Mouse (Mus musculus): Measurements from ENCODE around the gene Npas2. TPM values are rescaled to one million over a fixed set of nuclear protein-coding genes. Genes with fewer than 3 reads are reported as not detected.

Npas2 gene
- polyA plus RNA-seq, 1 experiment from 2014 or later = 0.64 TPM

DNA sequence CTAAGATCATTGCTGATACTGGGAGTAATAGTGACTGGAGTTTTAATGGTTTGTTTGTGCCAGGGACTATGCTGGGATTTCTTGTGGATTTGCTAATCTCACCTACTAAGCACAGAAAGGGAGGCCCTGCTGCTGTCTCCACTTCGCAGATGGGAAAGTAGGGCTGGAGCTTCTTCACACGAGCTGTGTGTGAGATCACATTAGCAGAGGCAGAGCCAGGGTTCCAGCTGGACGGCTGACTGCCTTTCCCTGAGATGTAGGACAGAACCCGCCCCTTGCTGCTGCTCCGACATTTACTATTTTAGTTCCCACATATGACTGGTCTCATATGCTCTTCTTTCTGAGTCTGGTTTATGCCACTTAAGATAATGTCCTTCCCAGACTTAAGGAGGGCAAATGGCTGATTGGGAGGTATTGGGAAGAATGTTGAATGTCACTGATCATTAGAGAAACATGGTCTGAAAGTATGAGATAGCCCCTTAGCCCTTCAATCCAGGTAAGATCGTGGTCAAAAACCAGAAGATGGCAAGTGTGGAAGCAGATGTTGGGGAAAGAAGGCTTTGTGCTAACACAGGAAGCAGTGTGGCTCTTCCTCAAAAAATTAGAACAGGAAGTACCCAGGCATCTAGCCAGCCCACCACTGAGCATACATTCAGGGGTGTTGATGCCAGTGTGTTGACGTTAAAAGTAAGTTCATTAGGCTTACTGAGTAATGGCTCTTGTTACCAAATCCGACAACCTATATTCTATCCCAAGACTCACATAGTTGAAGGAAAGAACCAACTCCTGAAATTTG is 66.8 kb downstream of the Npas2 start:
- H3K4me2 ChIP-seq (replicated peaks) = no peak overlapping the region
- 67% methylated on average over 8 of the region's 8 CpGs for WGBS
- ATAC-seq = no peak

DNA sequence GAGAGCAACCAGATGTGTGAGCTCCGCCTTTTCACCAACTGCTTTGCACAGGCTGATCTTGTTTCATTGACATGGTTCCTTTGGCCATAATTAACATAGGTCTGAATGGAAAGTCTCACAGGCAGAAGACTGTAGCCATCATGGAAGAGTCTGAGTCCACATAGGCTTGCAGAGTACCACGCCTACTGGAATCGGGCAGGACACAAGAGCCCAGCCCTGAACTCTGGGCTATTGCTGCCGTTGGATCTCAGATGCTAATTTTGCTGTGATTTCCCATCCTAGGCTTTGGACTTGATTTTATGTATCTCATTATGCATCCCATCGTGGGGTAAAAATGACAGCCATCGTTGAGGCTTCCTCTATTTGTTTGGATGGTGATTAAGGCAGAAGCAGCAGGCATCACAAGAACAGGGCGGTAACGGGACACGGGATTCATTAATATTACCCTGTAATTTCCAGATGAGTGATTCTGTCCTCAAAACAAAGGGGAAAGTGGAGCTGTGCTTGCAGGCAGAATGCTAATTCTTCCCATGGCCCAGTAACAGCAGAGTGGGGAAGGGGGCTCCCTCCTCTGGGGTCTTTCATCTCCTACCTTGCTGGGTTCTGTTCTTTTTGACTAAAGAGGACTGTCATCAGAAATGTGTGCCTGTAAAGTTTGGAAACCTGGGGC is 73.4 kb downstream of the Npas2 start:
- Histone ChIP-seq H3K27me3 (replicated peaks) (no peaks in the 10 kb centered on the region), H3K36me3 (no peaks in the 10 kb centered on the region), H3K4me3 (replicated peaks) (no peak overlapping the region), H3K9me3 (no peaks in the 10 kb centered on the region), H3K4me2 (replicated peaks) (no peak overlapping the region), H3K27ac (no peak overlapping the region), H3K4me1 (replicated peaks) (no peaks in the 10 kb centered on the region), H3K9ac (no peak overlapping the region)
- ATAC-seq = no peak
- 92% methylated on average over 9 of the region's 9 CpGs for WGBS

More for the DNA sequence above, 66.8 kb downstream of the Npas2 start:
- no peaks in the 10 kb centered on the region for H3K27me3 ChIP-seq (replicated peaks)
- no peak overlapping the region for H3K9ac ChIP-seq
- H3K9me3 ChIP-seq = no peaks in the 10 kb centered on the region
- H3K27ac ChIP-seq = no peak overlapping the region
- H3K36me3 ChIP-seq = no peaks in the 10 kb centered on the region
- H3K4me1 ChIP-seq (replicated peaks) = no peaks in the 10 kb centered on the region
- no peak overlapping the region for H3K4me3 ChIP-seq (replicated peaks)

DNA sequence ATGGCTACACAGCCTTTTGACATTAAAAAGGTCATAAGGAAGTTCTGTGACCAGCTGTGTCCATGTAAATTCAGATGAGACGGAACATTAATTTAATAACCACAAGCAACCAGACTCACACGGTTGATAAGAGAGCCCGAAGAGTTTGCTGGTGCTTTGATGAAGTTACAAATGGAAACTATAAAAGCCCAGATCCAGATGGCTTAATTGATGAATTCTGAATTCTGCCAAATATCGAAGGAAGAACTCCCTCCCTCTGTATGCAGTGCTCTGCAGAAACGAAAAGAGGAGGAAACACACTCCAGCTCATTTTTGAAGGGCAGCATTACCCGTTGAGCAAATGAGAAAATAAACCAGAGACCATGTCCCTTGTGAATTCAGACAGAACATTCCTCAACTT is 79.4 kb downstream of the Npas2 start:
- Histone ChIP-seq H3K4me1 (replicated peaks) (no peaks in the 10 kb centered on the region), H3K9ac (no peak overlapping the region), H3K4me3 (replicated peaks) (no peak overlapping the region), H3K9me3 (no peaks in the 10 kb centered on the region), H3K4me2 (replicated peaks) (no peak overlapping the region), H3K27me3 (replicated peaks) (no peaks in the 10 kb centered on the region), H3K27ac (no peak overlapping the region), H3K36me3 (no peaks in the 10 kb centered on the region)
- WGBS = 64% methylated on average over 6 of the region's 6 CpGs
- ATAC-seq = no peak

DNA sequence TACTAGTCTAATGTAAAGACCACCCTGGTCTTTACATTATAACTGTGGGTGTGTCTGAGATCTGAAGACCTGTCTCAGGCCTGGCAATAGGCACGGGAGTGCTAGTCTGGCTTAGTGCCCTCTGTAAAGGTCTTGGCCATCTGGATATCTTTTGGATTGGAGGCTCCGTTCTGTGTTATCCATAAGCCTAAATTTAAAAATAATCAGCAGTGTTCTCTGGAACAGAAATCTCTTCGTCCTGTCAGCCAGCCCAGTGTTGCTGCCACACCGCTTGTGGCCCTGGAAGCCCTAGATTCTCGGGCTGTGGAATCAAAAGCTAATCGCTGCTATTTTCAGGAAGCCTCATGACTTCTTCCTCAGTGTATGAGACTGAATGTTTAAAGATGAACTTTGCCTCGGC is 86.9 kb downstream of the Npas2 start:
- no peak for ATAC-seq
- Histone ChIP-seq H3K4me3 (replicated peaks) (no peak overlapping the region), H3K9ac (no peak overlapping the region), H3K4me1 (replicated peaks) (0 out of 2 replicates have a peak, but pooled peaks cover 3% of the 10 kb centered on the region), H3K27me3 (replicated peaks) (no peaks in the 10 kb centered on the region), H3K27ac (no peak overlapping the region), H3K4me2 (replicated peaks) (no peak overlapping the region), H3K9me3 (no peaks in the 10 kb centered on the region), H3K36me3 (no peaks in the 10 kb centered on the region)
- WGBS = 81% methylated on average over 7 of the region's 7 CpGs

DNA sequence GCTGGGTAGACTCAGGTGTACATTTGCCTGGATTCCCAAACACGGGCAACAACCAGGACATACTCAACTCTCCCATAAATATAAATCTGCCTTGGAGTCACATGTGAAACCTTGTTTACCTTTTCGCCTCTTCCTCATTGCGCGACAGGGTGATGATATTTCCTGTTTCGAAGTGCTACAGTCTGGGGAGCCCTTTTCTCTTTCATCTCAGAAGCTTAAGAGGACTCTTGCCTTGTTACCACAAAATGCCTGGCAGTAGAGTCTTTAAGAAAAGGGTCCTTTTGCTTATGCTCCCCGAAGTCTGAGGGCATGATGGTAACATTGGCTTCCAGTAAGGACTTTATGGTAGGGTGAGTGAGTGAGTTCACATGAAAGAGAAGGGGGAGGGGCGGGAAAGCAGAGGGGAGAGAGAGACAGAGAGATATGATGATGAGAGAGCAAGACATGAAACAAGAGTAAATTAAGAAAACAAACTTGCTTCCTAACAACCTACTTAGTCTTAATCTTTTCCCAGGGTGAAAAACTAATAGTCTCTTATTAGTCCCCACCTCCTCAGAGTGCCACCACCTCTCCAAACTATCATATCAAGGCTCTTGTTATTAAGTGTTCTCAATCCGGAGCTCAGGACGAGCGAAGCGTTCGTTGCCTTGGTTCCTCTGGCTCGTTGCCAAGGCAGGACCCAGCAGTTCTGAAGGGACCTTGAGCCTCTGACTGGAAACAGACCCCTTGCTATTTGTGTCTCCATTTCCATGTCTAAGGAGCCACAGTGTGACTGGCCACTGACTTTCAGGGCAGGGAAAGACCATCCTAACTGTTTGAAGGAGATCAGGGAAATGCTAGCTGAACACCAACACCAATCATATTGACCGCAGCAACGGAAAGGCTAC is 87.7 kb downstream of the Npas2 start:
- Histone ChIP-seq H3K9ac (no peak overlapping the region), H3K27me3 (replicated peaks) (no peaks in the 10 kb centered on the region), H3K27ac (no peak overlapping the region), H3K4me1 (replicated peaks) (0 out of 2 replicates have a peak, but pooled peaks cover 3% of the 10 kb centered on the region), H3K9me3 (no peaks in the 10 kb centered on the region), H3K36me3 (no peaks in the 10 kb centered on the region), H3K4me2 (replicated peaks) (no peak overlapping the region), H3K4me3 (replicated peaks) (no peak overlapping the region)
- ATAC-seq = 0 out of 2 replicates have a peak, but pooled peaks have one; percentile 17
- 50% methylated on average over 15 of the region's 15 CpGs for WGBS

DNA sequence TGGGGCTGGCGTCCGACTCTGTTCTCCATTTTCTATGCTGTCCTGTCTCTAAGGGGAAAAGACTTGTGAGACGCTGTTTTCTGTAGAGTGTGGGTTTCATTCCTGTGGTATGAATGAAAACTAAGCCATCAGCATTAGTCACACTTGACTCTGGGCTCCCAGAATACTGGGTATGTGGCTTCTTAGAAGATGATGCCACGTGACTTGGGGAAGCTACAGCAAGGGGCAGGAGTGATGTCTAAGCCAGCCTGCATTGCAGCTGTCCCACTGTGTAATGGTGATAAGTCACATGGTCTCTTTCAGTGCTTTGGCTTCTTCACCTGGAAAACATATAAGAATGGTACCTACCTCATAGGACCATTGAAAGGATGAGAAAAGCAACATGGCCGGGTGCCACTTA is 88.4 kb downstream of the Npas2 start:
- WGBS = 81% methylated on average over 5 of the region's 5 CpGs
- H3K4me2 ChIP-seq (replicated peaks) = no peak overlapping the region
- H3K9ac ChIP-seq = no peak overlapping the region

DNA sequence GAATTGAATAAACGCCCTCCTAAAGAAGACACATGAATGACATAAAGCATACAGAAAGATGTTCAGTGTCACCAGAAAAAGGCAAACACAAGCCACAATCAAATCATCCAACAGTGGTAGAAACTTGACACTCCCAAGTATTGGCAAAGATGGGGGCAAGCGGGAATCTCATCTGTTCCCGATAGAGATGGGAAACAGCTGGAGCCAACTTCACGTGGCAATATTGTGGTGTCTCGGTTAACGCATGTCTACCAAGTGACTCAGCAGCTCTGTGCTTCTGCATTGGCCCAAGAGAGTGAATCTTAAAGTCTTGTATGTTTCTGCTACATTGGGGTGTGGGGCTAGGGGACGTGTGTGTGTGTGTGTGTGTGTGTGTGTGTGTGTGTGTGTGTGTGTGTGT is 89.8 kb downstream of the Npas2 start:
- ATAC-seq = no peak
- H3K4me1 ChIP-seq (replicated peaks) = 0 out of 2 replicates have a peak, but pooled peaks cover 3% of the 10 kb centered on the region

More for the DNA sequence above, 88.4 kb downstream of the Npas2 start:
- Histone ChIP-seq H3K4me3 (replicated peaks) (no peak overlapping the region), H3K9me3 (no peaks in the 10 kb centered on the region), H3K27ac (no peak overlapping the region), H3K27me3 (replicated peaks) (no peaks in the 10 kb centered on the region), H3K36me3 (no peaks in the 10 kb centered on the region), H3K4me1 (replicated peaks) (0 out of 2 replicates have a peak, but pooled peaks cover 3% of the 10 kb centered on the region)
- no peak for ATAC-seq

DNA sequence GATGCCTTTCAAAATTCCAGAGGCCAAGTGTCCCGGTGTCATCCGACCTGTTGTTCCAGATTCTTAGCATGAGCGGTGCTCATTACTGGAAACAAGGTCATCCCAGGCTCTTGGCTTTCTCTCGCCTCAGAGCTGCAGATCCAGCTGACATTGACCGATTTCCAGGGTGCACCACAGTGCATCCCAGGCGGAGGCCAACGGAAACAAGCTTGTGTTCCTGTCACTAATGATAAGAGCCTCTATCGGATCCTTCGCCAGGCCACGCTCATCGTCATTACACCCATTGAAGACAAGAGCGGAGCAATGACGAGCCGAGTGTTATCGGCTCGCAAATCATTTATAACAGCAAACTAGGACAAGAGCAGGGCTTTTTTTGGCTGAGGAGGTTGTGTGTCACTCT is 91.3 kb downstream of the Npas2 start:
- no peak overlapping the region for H3K4me2 ChIP-seq (replicated peaks)
- no peaks in the 10 kb centered on the region for H3K9me3 ChIP-seq
- no peak overlapping the region for H3K27ac ChIP-seq
- H3K4me3 ChIP-seq (replicated peaks) = no peak overlapping the region
- WGBS = 77% methylated on average over 16 of the region's 16 CpGs
- H3K9ac ChIP-seq = no peak overlapping the region
- 0 out of 2 replicates have a peak, but pooled peaks cover 3% of the 10 kb centered on the region for H3K4me1 ChIP-seq (replicated peaks)
- no peaks in the 10 kb centered on the region for H3K27me3 ChIP-seq (replicated peaks)
- no peaks in the 10 kb centered on the region for H3K36me3 ChIP-seq
- ATAC-seq = no peak

More for the DNA sequence above, 89.8 kb downstream of the Npas2 start:
- Histone ChIP-seq H3K27ac (no peak overlapping the region), H3K9me3 (no peaks in the 10 kb centered on the region), H3K4me2 (replicated peaks) (no peak overlapping the region), H3K4me3 (replicated peaks) (no peak overlapping the region), H3K36me3 (no peaks in the 10 kb centered on the region), H3K9ac (no peak overlapping the region), H3K27me3 (replicated peaks) (no peaks in the 10 kb centered on the region)
- WGBS = 67% methylated on average over 7 of the region's 7 CpGs

DNA sequence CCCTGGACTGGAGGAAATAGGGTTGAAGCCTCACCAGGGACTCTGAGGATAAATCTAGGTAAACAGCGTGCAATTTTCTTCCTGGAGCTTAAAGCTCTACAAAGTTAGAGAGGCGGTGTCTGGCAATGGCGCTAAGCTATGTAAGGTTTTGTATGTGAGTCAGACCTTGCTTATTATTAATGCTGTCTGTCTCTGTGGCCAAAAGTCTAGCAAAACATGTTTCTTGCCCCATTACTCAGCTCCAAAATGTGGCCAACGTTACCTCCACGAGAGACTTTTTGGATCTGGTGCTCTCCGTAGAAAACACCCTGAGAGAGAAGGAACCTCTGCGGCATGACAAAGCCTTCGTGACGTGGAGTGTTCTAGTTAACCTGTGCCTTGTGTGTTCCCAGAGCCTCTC is 93.5 kb downstream of the Npas2 start:
- Histone ChIP-seq H3K9me3 (no peaks in the 10 kb centered on the region), H3K4me3 (replicated peaks) (no peak overlapping the region), H3K4me2 (replicated peaks) (no peak overlapping the region), H3K9ac (no peak overlapping the region), H3K4me1 (replicated peaks) (no peaks in the 10 kb centered on the region), H3K36me3 (no peaks in the 10 kb centered on the region), H3K27me3 (replicated peaks) (no peaks in the 10 kb centered on the region), H3K27ac (no peak overlapping the region)
- WGBS = 94% methylated on average over 9 of the region's 9 CpGs
- ATAC-seq = no peak

DNA sequence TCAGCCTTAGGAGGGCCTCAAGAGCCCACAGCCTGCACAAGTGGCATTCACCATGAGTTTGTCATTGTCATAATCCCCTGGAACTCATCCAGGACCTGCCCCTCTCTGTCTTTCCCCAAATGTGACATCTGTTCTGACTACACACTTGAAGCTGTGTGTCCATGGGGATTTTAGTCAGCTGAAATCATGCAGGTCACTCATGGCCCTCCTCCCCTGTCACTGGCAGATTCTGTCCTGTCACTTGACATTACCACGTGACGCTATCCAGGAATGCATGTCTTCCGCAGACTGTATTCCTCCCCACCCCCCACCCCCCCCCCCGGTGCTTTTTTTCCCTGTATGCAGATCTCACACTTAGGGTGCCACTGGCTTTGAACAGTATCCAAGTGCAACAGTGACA is 94.3 kb downstream of the Npas2 start:
- H3K36me3 ChIP-seq = no peaks in the 10 kb centered on the region
- H3K27ac ChIP-seq = no peak overlapping the region
- no peak overlapping the region for H3K4me3 ChIP-seq (replicated peaks)
- 62% methylated on average over 4 of the region's 4 CpGs for WGBS
- no peaks in the 10 kb centered on the region for H3K9me3 ChIP-seq
- no peak overlapping the region for H3K9ac ChIP-seq
- H3K4me1 ChIP-seq (replicated peaks) = no peaks in the 10 kb centered on the region
- no peak overlapping the region for H3K4me2 ChIP-seq (replicated peaks)
- H3K27me3 ChIP-seq (replicated peaks) = no peaks in the 10 kb centered on the region
- no peak for ATAC-seq

DNA sequence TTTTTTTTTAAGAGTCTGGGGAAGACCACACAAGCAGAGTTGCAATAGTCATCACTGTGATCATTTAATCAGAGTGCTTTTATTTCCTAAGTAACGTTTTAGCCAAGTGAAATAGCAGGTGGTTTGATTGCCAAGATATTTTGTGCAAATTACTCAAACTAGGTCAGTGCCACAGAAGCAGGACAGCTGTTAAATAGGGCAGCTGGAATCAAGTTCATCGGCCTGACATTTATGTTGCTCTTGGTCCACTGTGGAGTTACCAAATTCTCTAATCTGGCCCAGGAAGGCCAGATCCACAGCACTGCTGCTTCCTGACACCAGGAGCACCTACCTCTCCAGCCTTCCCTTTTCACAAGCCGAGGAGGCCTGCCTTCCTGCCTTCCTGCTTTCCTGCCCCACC is 94.9 kb downstream of the Npas2 start:
- Histone ChIP-seq H3K9me3 (no peaks in the 10 kb centered on the region), H3K9ac (no peak overlapping the region), H3K4me2 (replicated peaks) (no peak overlapping the region), H3K27me3 (replicated peaks) (no peaks in the 10 kb centered on the region), H3K27ac (no peak overlapping the region), H3K4me3 (replicated peaks) (no peak overlapping the region), H3K4me1 (replicated peaks) (no peaks in the 10 kb centered on the region), H3K36me3 (no peaks in the 10 kb centered on the region)
- ATAC-seq = no peak
- WGBS = 56% methylated on average over 3 of the region's 3 CpGs

DNA sequence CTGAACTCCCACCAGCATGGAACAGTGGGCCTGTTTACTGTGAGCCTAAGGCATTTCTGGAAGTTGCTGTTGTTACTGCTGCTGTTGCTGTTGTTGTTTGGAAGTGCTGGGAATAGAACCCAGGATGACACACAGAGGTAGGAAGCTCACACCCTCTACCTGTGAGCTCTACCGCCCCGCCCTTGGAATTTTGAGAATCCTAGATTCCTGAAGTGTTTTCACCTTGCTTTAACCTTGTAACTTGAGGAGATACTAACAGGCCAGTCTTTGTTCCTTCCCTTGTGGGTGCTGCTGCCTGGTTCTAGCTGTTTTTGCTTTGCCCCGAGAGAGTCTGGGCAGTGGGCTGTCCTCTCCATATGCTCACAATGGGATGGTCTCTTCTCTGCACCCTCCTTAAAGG is 98.5 kb downstream of the Npas2 start:
- no peak overlapping the region for H3K27ac ChIP-seq
- no peak for ATAC-seq
- WGBS = 64% methylated on average over 3 of the region's 3 CpGs

More for the DNA sequence above, 98.5 kb downstream of the Npas2 start:
- H3K9ac ChIP-seq = no peak overlapping the region
- H3K9me3 ChIP-seq = no peaks in the 10 kb centered on the region
- H3K4me1 ChIP-seq (replicated peaks) = no peaks in the 10 kb centered on the region
- H3K4me3 ChIP-seq (replicated peaks) = no peak overlapping the region
- no peak overlapping the region for H3K4me2 ChIP-seq (replicated peaks)
- H3K36me3 ChIP-seq = no peaks in the 10 kb centered on the region
- no peaks in the 10 kb centered on the region for H3K27me3 ChIP-seq (replicated peaks)
